Mouse (Mus musculus) heart, embryonic 16.5 days (tissue): Measurements from ENCODE around the gene Orc6. TPM values are rescaled to one million over a fixed set of nuclear protein-coding genes. Genes with fewer than 3 reads are reported as not detected.

Source experiments
- ATAC-seq: fragments of 200-750 bp; cut with Nextera tagmentation; replicated peaks from 2 replicates; pipeline ENCODE4 v1.8.0; 2017; ENCODE audit warnings: moderate number of reproducible peaks; ENCODE audit not compliant: insufficient read depth, low FRiP score; ENCODE audit errors: extremely low read depth
- H3K27ac ChIP-seq: fragments of 300-500 bp; sonication (generic); 2 replicates; pipeline ENCODE4 v1.5.1; 2014; ENCODE audit warnings: mild to moderate bottlenecking, low read length, control low read depth, moderate library complexity
- H3K27me3 ChIP-seq: fragments of 300-500 bp; sonication (generic); 2 replicates; pipeline ENCODE4 v1.6.1; 2014; ENCODE audit warnings: low read length, mixed read lengths; ENCODE audit not compliant: control insufficient read depth, insufficient read depth
- H3K36me3 ChIP-seq: fragments of 300-500 bp; sonication (generic); 2 replicates; pipeline ENCODE4 v1.6.1; 2014; ENCODE audit not compliant: control insufficient read depth, insufficient read depth
- H3K4me1 ChIP-seq: fragments of 300-500 bp; sonication (generic); 2 replicates; pipeline ENCODE4 v1.6.1; 2014; ENCODE audit warnings: low read length, mixed read lengths; ENCODE audit not compliant: control insufficient read depth, insufficient read depth
- H3K4me2 ChIP-seq: fragments of 300-500 bp; sonication (generic); 2 replicates; pipeline ENCODE4 v1.6.1; 2014; ENCODE audit warnings: low read depth, mild to moderate bottlenecking, control low read depth, low read length
- H3K4me3 ChIP-seq: fragments of 300-500 bp; sonication (generic); 2 replicates; pipeline ENCODE4 v1.5.1; 2014; ENCODE audit warnings: mild to moderate bottlenecking, control low read depth, low read length
- H3K9ac ChIP-seq: fragments of 300-500 bp; sonication (generic); 2 replicates; pipeline ENCODE4 v1.6.1; 2014; ENCODE audit warnings: low read length, control low read depth
- H3K9me3 ChIP-seq: fragments of 300-500 bp; sonication (generic); replicated peaks from 2 replicates; pipeline ENCODE4 v1.6.1; 2016; ENCODE audit warnings: low read length; ENCODE audit not compliant: control insufficient read depth
- WGBS: fragments of 180-500 bp; shearing (Covaris S2); extraction: QIAGEN DNeasy Blood & Tissue Kit; methylation state at CpG from one replicate; pipeline ENCODE4 v1.1.7; 2014; 5-methylcytosine and 5-hydroxymethylcytosine counted together
- polyA plus RNA-seq: library from polyadenylated mRNA; unstranded; fragments of >200 nt; fragmentation: Nextera tagmentation; extraction: Ambion mirVana; gene quantifications from 2 replicates; pipeline ENCODE4 v1.2.1, GENCODE M21; 2015

Gene Orc6
- polyA plus RNA-seq, result 50.6 and 53.5 TPM in 2 replicates

- Histone ChIP-seq H3K9ac (peak within 1 kb of the TSS; percentile 98), H3K4me3 (peak within 1 kb of the TSS; percentile 91), H3K4me1 (peaks cover 25% of the 10 kb centered on the region), H3K4me2 (peak within 1 kb of the TSS; percentile 82), H3K27me3 (no peaks in the 10 kb centered on the region), H3K9me3 (no peaks in the 10 kb centered on the region), H3K27ac (peak within 1 kb of the TSS; percentile 98), H3K36me3 (peaks cover 12% of the 10 kb centered on the region)
- peak; percentile 98 for ATAC-seq
- under 1% methylated on average over 63 of the region's 63 CpGs for WGBS
These were observed at the start of gene Orc6, which contains the start of gene Vps35 for GRCm38 (mm10) chr8:85299434-85300077. Gene Orc6 (plus strand): TSS chr8:85299632. Gene Vps35 (minus strand): TSS chr8:85299802.

GRCm38 (mm10) chr8:85286846-85287245, 12.6 kb upstream of the Orc6 start:
- Histone ChIP-seq H3K27me3 (no peaks in the 10 kb centered on the region), H3K4me3 (no peak overlapping the region), H3K27ac (no peak overlapping the region), H3K4me2 (no peak overlapping the region), H3K9me3 (no peaks in the 10 kb centered on the region), H3K4me1 (no peaks in the 10 kb centered on the region), H3K36me3 (peaks cover 46% of the 10 kb centered on the region), H3K9ac (no peak overlapping the region)
- 77% methylated on average over 1 of the region's 1 CpGs for WGBS
- no peak for ATAC-seq

GRCm38 (mm10) chr8:85298600-85299433, 615 bp upstream of the Orc6 start:
- Histone ChIP-seq H3K36me3 (peaks cover 12% of the 10 kb centered on the region), H3K4me3 (peak overlapping the region; percentile 91), H3K9ac (peak overlapping the region; percentile 98), H3K27ac (peak overlapping the region; percentile 98), H3K9me3 (no peaks in the 10 kb centered on the region), H3K4me2 (peak overlapping the region; percentile 66), H3K4me1 (peaks cover 25% of the 10 kb centered on the region), H3K27me3 (no peaks in the 10 kb centered on the region)
- under 1% methylated on average over 53 of the region's 53 CpGs for WGBS
- peak; percentile 16 for ATAC-seq

- Histone ChIP-seq H3K9ac (no peak overlapping the region), H3K4me1 (peaks cover 25% of the 10 kb centered on the region), H3K27ac (no peak overlapping the region), H3K4me3 (no peak overlapping the region), H3K9me3 (no peaks in the 10 kb centered on the region), H3K27me3 (no peaks in the 10 kb centered on the region), H3K36me3 (peaks cover 28% of the 10 kb centered on the region), H3K4me2 (no peak overlapping the region)
- no peak for ATAC-seq
- WGBS, result 26% methylated on average over 1 of the region's 1 CpGs
These were observed 2.5 kb downstream of the Orc6 start for GRCm38 (mm10) chr8:85301941-85302340.

- H3K4me2 ChIP-seq, result no peak overlapping the region
- H3K4me1 ChIP-seq, result peaks cover 20% of the 10 kb centered on the region
- H3K27me3 ChIP-seq, result no peaks in the 10 kb centered on the region
- no peak overlapping the region for H3K9ac ChIP-seq
- no peak for ATAC-seq
- H3K36me3 ChIP-seq, result peaks cover 32% of the 10 kb centered on the region
- no peak overlapping the region for H3K4me3 ChIP-seq
- no peak overlapping the region for H3K27ac ChIP-seq
- 86% methylated on average over 3 of the region's 3 CpGs for WGBS
- H3K9me3 ChIP-seq, result no peaks in the 10 kb centered on the region
These were observed 3.5 kb downstream of the Orc6 start for GRCm38 (mm10) chr8:85302931-85303330.

GRCm38 (mm10) chr8:85303531-85303930, 4.1 kb downstream of the Orc6 start:
- WGBS, result 79% methylated on average over 5 of the region's 5 CpGs
- Histone ChIP-seq H3K9me3 (no peaks in the 10 kb centered on the region), H3K27me3 (no peaks in the 10 kb centered on the region), H3K36me3 (peaks cover 38% of the 10 kb centered on the region), H3K9ac (no peak overlapping the region), H3K4me3 (no peak overlapping the region), H3K4me1 (peaks cover 16% of the 10 kb centered on the region), H3K4me2 (no peak overlapping the region), H3K27ac (no peak overlapping the region)
- no peak for ATAC-seq

GRCm38 (mm10) chr8:85308564-85308963, 9.1 kb downstream of the Orc6 start:
- Histone ChIP-seq H3K4me1 (no peaks in the 10 kb centered on the region), H3K27ac (no peak overlapping the region), H3K9me3 (no peaks in the 10 kb centered on the region), H3K36me3 (peaks cover 34% of the 10 kb centered on the region), H3K4me2 (no peak overlapping the region), H3K4me3 (no peak overlapping the region), H3K9ac (no peak overlapping the region), H3K27me3 (no peaks in the 10 kb centered on the region)
- 92% methylated on average over 2 of the region's 2 CpGs for WGBS
- no peak for ATAC-seq

- Histone ChIP-seq H3K36me3 (peaks cover 15% of the 10 kb centered on the region), H3K4me2 (no peak overlapping the region), H3K4me3 (no peak overlapping the region), H3K9ac (no peak overlapping the region), H3K9me3 (no peaks in the 10 kb centered on the region), H3K4me1 (no peaks in the 10 kb centered on the region), H3K27me3 (no peaks in the 10 kb centered on the region), H3K27ac (no peak overlapping the region)
- no peak for ATAC-seq
These were observed 12.3 kb downstream of the Orc6 start for GRCm38 (mm10) chr8:85311743-85312142.

GRCm38 (mm10) chr8:85313036-85313435, 13.6 kb downstream of the Orc6 start:
- Histone ChIP-seq H3K9me3 (peaks cover under 1% of the 10 kb centered on the region; the same call in 1 of the 2 replicates), H3K36me3 (peaks cover 10% of the 10 kb centered on the region; the same call in 1 of the 2 replicates), H3K4me2 (no peak overlapping the region), H3K4me3 (no peak overlapping the region), H3K4me1 (no peaks in the 10 kb centered on the region), H3K27me3 (no peaks in the 10 kb centered on the region), H3K27ac (no peak overlapping the region), H3K9ac (no peak overlapping the region)
- ATAC-seq, result no peak
- 62% methylated on average over 3 of the region's 3 CpGs for WGBS
